Mouse (Mus musculus) hindbrain, embryonic 11.5 days (tissue): ENCODE data around the gene Ube2d3. TPM values are rescaled to one million over a fixed set of nuclear protein-coding genes. Genes with fewer than 3 reads are reported as not detected.

Source experiments
- ATAC-seq: fragments of 200-750 bp; cut with Nextera tagmentation; 2 replicates; pipeline ENCODE4 v1.8.0; 2017; ENCODE audit warnings: mild to moderate bottlenecking, moderate TSS enrichment, moderate library complexity; ENCODE audit not compliant: low FRiP score
- DNase-seq: peaks from one replicate; pipeline ENCODE4 v3.0.0-alpha.2; 2015; ENCODE audit warnings: low spot score
- H3K27ac ChIP-seq: fragments of 300-500 bp; sonication (generic); 2 replicates; pipeline ENCODE4 v1.5.1; 2014; ENCODE audit warnings: mild to moderate bottlenecking, low read depth, low read length
- H3K27me3 ChIP-seq: fragments of 300-500 bp; sonication (generic); 2 replicates; pipeline ENCODE4 v1.6.1; 2014; ENCODE audit warnings: mild to moderate bottlenecking, low read length, moderate library complexity, mixed read lengths; ENCODE audit not compliant: control insufficient read depth, insufficient read depth
- H3K36me3 ChIP-seq: fragments of 300-500 bp; sonication (generic); 2 replicates; pipeline ENCODE4 v1.6.1; 2014; ENCODE audit warnings: mild to moderate bottlenecking, low read length, moderate library complexity, mixed read lengths; ENCODE audit not compliant: control insufficient read depth, insufficient read depth
- H3K4me1 ChIP-seq: fragments of 300-500 bp; sonication (generic); replicated peaks from 2 replicates; pipeline ENCODE4 v1.6.1; 2014; ENCODE audit warnings: low read length, mixed read lengths; ENCODE audit not compliant: control insufficient read depth, insufficient read depth
- H3K4me2 ChIP-seq: fragments of 300-500 bp; sonication (generic); replicated peaks from 2 replicates; pipeline ENCODE4 v1.6.1; 2014; ENCODE audit warnings: mild to moderate bottlenecking, low read depth, low read length
- H3K4me3 ChIP-seq: fragments of 300-500 bp; sonication (generic); 2 replicates; pipeline ENCODE4 v1.5.1; 2014; ENCODE audit warnings: low read depth, low read length
- H3K9ac ChIP-seq: fragments of 300-500 bp; sonication (generic); 2 replicates; pipeline ENCODE4 v1.6.1; 2014; ENCODE audit warnings: low read depth, low read length
- H3K9me3 ChIP-seq: fragments of 300-500 bp; sonication (generic); 2 replicates; pipeline ENCODE4 v1.6.1; 2016; ENCODE audit warnings: low read length; ENCODE audit not compliant: control insufficient read depth
- WGBS: fragments of 180-500 bp; shearing (Covaris S2); extraction: QIAGEN DNeasy Blood & Tissue Kit; methylation state at CpG from one replicate; pipeline ENCODE4 v1.1.7; 2014; 5-methylcytosine and 5-hydroxymethylcytosine counted together
- polyA plus RNA-seq: library from polyadenylated mRNA; unstranded; fragments of >200 nt; fragmentation: Nextera tagmentation; extraction: Ambion mirVana; gene quantifications from 2 replicates; pipeline ENCODE4 v1.2.1, GENCODE M21; 2014

Gene Ube2d3
- polyA plus RNA-seq, result 662 and 666 TPM in 2 replicates

- under 1% methylated on average over 51 of the region's 56 CpGs for WGBS
- Histone ChIP-seq H3K4me3 (peak within 1 kb of the TSS; percentile 96), H3K4me2 (peak within 1 kb of the TSS; percentile 66), H3K36me3 (no peaks in the 10 kb centered on the region), H3K9me3 (no peaks in the 10 kb centered on the region), H3K27me3 (no peaks in the 10 kb centered on the region), H3K9ac (peak within 1 kb of the TSS; percentile 87), H3K27ac (peak within 1 kb of the TSS; percentile 100), H3K4me1 (0 out of 2 replicates have a peak, but pooled peaks cover 2% of the 10 kb centered on the region)
- DNase-seq (peak; percentile 98), ATAC-seq (peak; percentile 96)
Observed at GRCm38 (mm10) chr3:135437758-135438495, at the start of gene Ube2d3. Gene Ube2d3, plus strand, starts transcription at chr3:135438149.

- no peaks in the 10 kb centered on the region for H3K9me3 ChIP-seq
- no peak overlapping the region for H3K4me3 ChIP-seq
- no peak overlapping the region for H3K27ac ChIP-seq
- ATAC-seq (no peak), DNase-seq (no peak)
- H3K4me1 ChIP-seq, result no peaks in the 10 kb centered on the region
- no peak overlapping the region for H3K9ac ChIP-seq
- H3K27me3 ChIP-seq, result no peaks in the 10 kb centered on the region
- WGBS, result 80% methylated on average over 6 of the region's 6 CpGs
- H3K4me2 ChIP-seq, result no peak overlapping the region
- H3K36me3 ChIP-seq, result no peaks in the 10 kb centered on the region
Observed at GRCm38 (mm10) chr3:135393186-135393585, 44.8 kb upstream of the Ube2d3 start.

GRCm38 (mm10) chr3:135395085-135395484, 42.9 kb upstream of the Ube2d3 start:
- no peak for ATAC-seq
- Histone ChIP-seq H3K4me1 (no peaks in the 10 kb centered on the region), H3K27me3 (no peaks in the 10 kb centered on the region), H3K4me3 (no peak overlapping the region), H3K9me3 (no peaks in the 10 kb centered on the region), H3K36me3 (no peaks in the 10 kb centered on the region), H3K9ac (no peak overlapping the region), H3K27ac (no peak overlapping the region), H3K4me2 (no peak overlapping the region)
- no peak for DNase-seq
- 81% methylated on average over 5 of the region's 5 CpGs for WGBS

- no peaks in the 10 kb centered on the region for H3K4me1 ChIP-seq
- DNase-seq, result peak; percentile 9
- H3K27me3 ChIP-seq, result no peaks in the 10 kb centered on the region
- no peaks in the 10 kb centered on the region for H3K9me3 ChIP-seq
- H3K36me3 ChIP-seq, result no peaks in the 10 kb centered on the region
- H3K4me2 ChIP-seq, result no peak overlapping the region
- H3K4me3 ChIP-seq, result no peak overlapping the region
- ATAC-seq, result no peak
- H3K9ac ChIP-seq, result no peak overlapping the region
- H3K27ac ChIP-seq, result no peak overlapping the region
- WGBS, result 47% methylated on average over 6 of the region's 6 CpGs
Observed at GRCm38 (mm10) chr3:135396081-135396480, 41.9 kb upstream of the Ube2d3 start.

DNA sequence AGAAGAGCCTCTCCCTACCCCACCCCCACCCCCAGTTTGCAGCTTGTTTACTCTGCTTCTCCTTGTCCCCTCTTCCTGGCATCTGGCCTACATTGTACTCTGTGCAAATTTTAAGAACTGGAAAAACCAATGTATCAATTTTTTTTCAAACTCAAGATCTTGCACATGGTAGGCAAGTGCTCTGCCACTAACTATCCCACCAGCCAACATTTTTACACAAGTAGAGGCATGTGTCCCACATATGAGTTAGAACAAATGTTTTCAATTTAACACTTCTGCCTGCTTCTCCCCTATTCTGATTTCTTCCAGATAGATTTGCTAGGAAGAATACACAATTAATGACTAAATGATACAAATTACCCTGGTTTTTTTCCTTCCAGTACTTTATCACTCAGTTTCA, 40.8 kb upstream of the Ube2d3 start:
- Histone ChIP-seq H3K9ac (no peak overlapping the region), H3K27me3 (no peaks in the 10 kb centered on the region), H3K27ac (no peak overlapping the region), H3K9me3 (no peaks in the 10 kb centered on the region), H3K4me3 (no peak overlapping the region), H3K4me1 (no peaks in the 10 kb centered on the region), H3K4me2 (no peak overlapping the region), H3K36me3 (no peaks in the 10 kb centered on the region)
- DNase-seq, result no peak
- ATAC-seq, result no peak

GRCm38 (mm10) chr3:135402201-135402658, 35.7 kb upstream of the Ube2d3 start:
- DNase-seq (peak; percentile 91), ATAC-seq (peak; percentile 78)
- Histone ChIP-seq H3K9me3 (no peaks in the 10 kb centered on the region), H3K36me3 (no peaks in the 10 kb centered on the region), H3K27ac (no peak overlapping the region), H3K9ac (no peak overlapping the region), H3K4me3 (no peak overlapping the region), H3K4me2 (no peak overlapping the region), H3K4me1 (no peaks in the 10 kb centered on the region), H3K27me3 (no peaks in the 10 kb centered on the region)
- WGBS, result 16% methylated on average over 10 of the region's 10 CpGs

- ATAC-seq (no peak), DNase-seq (no peak)
- H3K4me1 ChIP-seq, result no peaks in the 10 kb centered on the region
- no peaks in the 10 kb centered on the region for H3K36me3 ChIP-seq
- WGBS, result 91% methylated on average over 9 of the region's 9 CpGs
- H3K9me3 ChIP-seq, result no peaks in the 10 kb centered on the region
- H3K4me2 ChIP-seq, result no peak overlapping the region
- no peaks in the 10 kb centered on the region for H3K27me3 ChIP-seq
- H3K4me3 ChIP-seq, result no peak overlapping the region
- no peak overlapping the region for H3K9ac ChIP-seq
- no peak overlapping the region for H3K27ac ChIP-seq
Observed at GRCm38 (mm10) chr3:135403211-135403610, 34.7 kb upstream of the Ube2d3 start.

DNA sequence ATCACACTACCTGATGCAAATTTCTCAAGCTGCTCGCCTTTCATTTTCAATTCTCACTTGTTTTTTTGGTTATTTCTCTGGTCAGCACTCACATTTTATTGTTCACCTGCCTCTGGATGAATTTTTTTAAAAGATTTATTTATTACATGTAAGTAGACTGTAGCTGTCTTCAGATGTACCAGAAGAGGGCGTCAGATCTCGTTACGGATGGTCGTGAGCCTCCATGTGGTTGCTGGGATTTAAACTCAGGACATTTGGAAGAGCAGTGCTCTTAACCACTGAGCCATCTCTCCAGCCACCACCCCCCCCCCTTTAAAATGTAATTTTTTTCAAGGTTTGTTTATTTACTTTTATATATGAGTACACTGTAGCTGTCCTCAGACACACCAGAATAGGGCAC, 34.1 kb upstream of the Ube2d3 start:
- Histone ChIP-seq H3K4me1 (no peaks in the 10 kb centered on the region), H3K27me3 (no peaks in the 10 kb centered on the region), H3K36me3 (no peaks in the 10 kb centered on the region), H3K27ac (no peak overlapping the region), H3K4me2 (no peak overlapping the region), H3K9ac (no peak overlapping the region), H3K9me3 (no peaks in the 10 kb centered on the region), H3K4me3 (no peak overlapping the region)
- 78% methylated on average over 5 of the region's 5 CpGs for WGBS
- ATAC-seq (no peak), DNase-seq (no peak)

- Histone ChIP-seq H3K27me3 (no peaks in the 10 kb centered on the region), H3K4me3 (no peak overlapping the region), H3K4me2 (no peak overlapping the region), H3K4me1 (no peaks in the 10 kb centered on the region), H3K9me3 (no peaks in the 10 kb centered on the region), H3K27ac (no peak overlapping the region), H3K9ac (no peak overlapping the region), H3K36me3 (0 out of 2 replicates have a peak, but pooled peaks cover 2% of the 10 kb centered on the region)
- no peak for DNase-seq
- ATAC-seq, result no peak
- 85% methylated on average over 4 of the region's 4 CpGs for WGBS
Observed at GRCm38 (mm10) chr3:135404599-135404998, 33.4 kb upstream of the Ube2d3 start.
